Mouse (Mus musculus): ENCODE results near the gene Fcgr1. TPM values are rescaled to one million over a fixed set of nuclear protein-coding genes. Genes with fewer than 3 reads are reported as not detected.
"Not testable (repeated sequence)": the region's sequence is repeated elsewhere in the genome, so short reads cannot be mapped to it uniquely, and the experiment has no call there.

The Fcgr1 gene
- polyA plus RNA-seq, 1 experiment from 2014 or later, result 1.6 TPM

GRCm38 (mm10) chr3:96322609-96323008, 28.8 kb upstream of the Fcgr1 start:
- WGBS, result 10% methylated on average over 10 of the region's 10 CpGs
- Histone ChIP-seq H3K9me3 (no peaks in the 10 kb centered on the region), H3K4me3 (no peak overlapping the region), H3K27me3 (peaks cover 31% of the 10 kb centered on the region), H3K36me3 (no peaks in the 10 kb centered on the region), H3K4me1 (peaks cover 2% of the 10 kb centered on the region; the same call in 1 of the 2 replicates), H3K4me2 (replicated peaks) (no peak overlapping the region), H3K27ac (no peak overlapping the region), H3K9ac (no peak overlapping the region)
- no peak for ATAC-seq (ENCODE audit: insufficient number of reproducible peaks, insufficient read depth, low FRiP score, low TSS enrichment)

- ATAC-seq (ENCODE audit: insufficient number of reproducible peaks, insufficient read depth, low FRiP score, low TSS enrichment), result no peak
- no peaks in the 10 kb centered on the region for H3K9me3 ChIP-seq
- H3K9ac ChIP-seq, result no peak overlapping the region
- H3K27ac ChIP-seq, result no peak overlapping the region
- no peak overlapping the region for H3K4me2 ChIP-seq (replicated peaks)
- no peaks in the 10 kb centered on the region for H3K36me3 ChIP-seq
- no peak overlapping the region for H3K4me3 ChIP-seq
- peaks cover 27% of the 10 kb centered on the region for H3K27me3 ChIP-seq
- WGBS, result 8% methylated on average over 15 of the region's 15 CpGs
- no peaks in the 10 kb centered on the region for H3K4me1 ChIP-seq
Observed at GRCm38 (mm10) chr3:96321891-96322290, 28.1 kb upstream of the Fcgr1 start.

- peaks cover 14% of the 10 kb centered on the region; the same call in 1 of the 2 replicates for H3K27me3 ChIP-seq
- H3K36me3 ChIP-seq; H3K4me1 ChIP-seq; H3K9ac ChIP-seq; H3K4me2 ChIP-seq (replicated peaks); ATAC-seq (ENCODE audit: insufficient number of reproducible peaks, insufficient read depth, low FRiP score, low TSS enrichment); H3K4me3 ChIP-seq; H3K9me3 ChIP-seq; H3K27ac ChIP-seq: not testable (repeated sequence)
- WGBS, result 95% methylated on average over 13 of the region's 13 CpGs
Observed at GRCm38 (mm10) chr3:96320003-96320402, 26.2 kb upstream of the Fcgr1 start.

- Histone ChIP-seq H3K4me2 (replicated peaks) (no peak overlapping the region), H3K27me3 (no peaks in the 10 kb centered on the region), H3K9me3 (no peaks in the 10 kb centered on the region), H3K4me1 (no peaks in the 10 kb centered on the region), H3K27ac (no peak overlapping the region), H3K9ac (no peak overlapping the region), H3K36me3 (no peaks in the 10 kb centered on the region), H3K4me3 (no peak overlapping the region)
- 64% methylated on average over 8 of the region's 8 CpGs for WGBS
- no peak for ATAC-seq (ENCODE audit: insufficient number of reproducible peaks, insufficient read depth, low FRiP score, low TSS enrichment)
Observed at GRCm38 (mm10) chr3:96312341-96313098, 18.8 kb upstream of the Fcgr1 start.

GRCm38 (mm10) chr3:96309441-96309840, 15.7 kb upstream of the Fcgr1 start:
- WGBS, result 56% methylated on average over 3 of the region's 3 CpGs
- H3K9me3 ChIP-seq, result no peaks in the 10 kb centered on the region
- H3K4me3 ChIP-seq, result no peak overlapping the region
- H3K27me3 ChIP-seq, result no peaks in the 10 kb centered on the region
- no peak overlapping the region for H3K9ac ChIP-seq
- no peaks in the 10 kb centered on the region for H3K36me3 ChIP-seq
- no peak overlapping the region for H3K27ac ChIP-seq
- no peak overlapping the region for H3K4me2 ChIP-seq (replicated peaks)
- no peaks in the 10 kb centered on the region for H3K4me1 ChIP-seq
- ATAC-seq (ENCODE audit: insufficient number of reproducible peaks, insufficient read depth, low FRiP score, low TSS enrichment), result no peak

GRCm38 (mm10) chr3:96306506-96306905, 12.7 kb upstream of the Fcgr1 start:
- no peaks in the 10 kb centered on the region for H3K4me1 ChIP-seq
- no peaks in the 10 kb centered on the region for H3K27me3 ChIP-seq
- no peak overlapping the region for H3K27ac ChIP-seq
- H3K4me3 ChIP-seq, result no peak overlapping the region
- no peak overlapping the region for H3K4me2 ChIP-seq (replicated peaks)
- H3K9me3 ChIP-seq, result no peaks in the 10 kb centered on the region
- WGBS, result 76% methylated on average over 9 of the region's 9 CpGs
- ATAC-seq (ENCODE audit: insufficient number of reproducible peaks, insufficient read depth, low FRiP score, low TSS enrichment), result no peak
- no peaks in the 10 kb centered on the region for H3K36me3 ChIP-seq
- no peak overlapping the region for H3K9ac ChIP-seq

- H3K9ac ChIP-seq, result no peak overlapping the region
- no peak overlapping the region for H3K4me2 ChIP-seq (replicated peaks)
- H3K27ac ChIP-seq, result no peak overlapping the region
- ATAC-seq (ENCODE audit: insufficient number of reproducible peaks, insufficient read depth, low FRiP score, low TSS enrichment), result no peak
- H3K4me1 ChIP-seq, result no peaks in the 10 kb centered on the region
- no peaks in the 10 kb centered on the region for H3K27me3 ChIP-seq
- no peak overlapping the region for H3K4me3 ChIP-seq
- 81% methylated on average over 5 of the region's 5 CpGs for WGBS
- H3K36me3 ChIP-seq, result no peaks in the 10 kb centered on the region
- H3K9me3 ChIP-seq, result no peaks in the 10 kb centered on the region
Observed at GRCm38 (mm10) chr3:96302076-96302475, 8.3 kb upstream of the Fcgr1 start.

GRCm38 (mm10) chr3:96300706-96301529, 7.1 kb upstream of the Fcgr1 start:
- peak overlapping the region; percentile 5 for H3K4me2 ChIP-seq (replicated peaks)
- H3K27ac ChIP-seq, result no peak overlapping the region
- ATAC-seq (ENCODE audit: insufficient number of reproducible peaks, insufficient read depth, low FRiP score, low TSS enrichment), result no peak
- WGBS, result 74% methylated on average over 26 of the region's 26 CpGs
- no peaks in the 10 kb centered on the region for H3K36me3 ChIP-seq
- no peaks in the 10 kb centered on the region for H3K27me3 ChIP-seq
- H3K4me3 ChIP-seq, result peak overlapping the region; percentile 3; the same call in 1 of the 2 replicates
- no peak overlapping the region for H3K9ac ChIP-seq
- H3K9me3 ChIP-seq, result no peaks in the 10 kb centered on the region; the same call in 1 of the 2 replicates
- H3K4me1 ChIP-seq, result no peaks in the 10 kb centered on the region

GRCm38 (mm10) chr3:96299562-96299961, 5.8 kb upstream of the Fcgr1 start:
- Histone ChIP-seq H3K36me3 (no peaks in the 10 kb centered on the region), H3K27me3 (no peaks in the 10 kb centered on the region), H3K27ac (no peak overlapping the region), H3K4me2 (replicated peaks) (no peak overlapping the region), H3K4me3 (no peak overlapping the region), H3K4me1 (no peaks in the 10 kb centered on the region), H3K9me3 (no peaks in the 10 kb centered on the region; the same call in 1 of the 2 replicates), H3K9ac (no peak overlapping the region)
- no peak for ATAC-seq (ENCODE audit: insufficient number of reproducible peaks, insufficient read depth, low FRiP score, low TSS enrichment)
- WGBS, result 99% methylated on average over 2 of the region's 2 CpGs

GRCm38 (mm10) chr3:96298360-96298759, 4.6 kb upstream of the Fcgr1 start:
- Histone ChIP-seq H3K27ac (no peak overlapping the region), H3K9me3 (no peaks in the 10 kb centered on the region; the same call in 1 of the 2 replicates), H3K4me3 (no peak overlapping the region), H3K27me3 (no peaks in the 10 kb centered on the region), H3K36me3 (no peaks in the 10 kb centered on the region), H3K9ac (no peak overlapping the region), H3K4me2 (replicated peaks) (no peak overlapping the region), H3K4me1 (no peaks in the 10 kb centered on the region)
- ATAC-seq (ENCODE audit: insufficient number of reproducible peaks, insufficient read depth, low FRiP score, low TSS enrichment), result no peak
- WGBS, result 87% methylated on average over 4 of the region's 4 CpGs

GRCm38 (mm10) chr3:96293368-96293767, 401 bp downstream of the Fcgr1 start:
- H3K36me3 ChIP-seq, result no peaks in the 10 kb centered on the region
- H3K27me3 ChIP-seq, result no peaks in the 10 kb centered on the region
- ATAC-seq (ENCODE audit: insufficient number of reproducible peaks, insufficient read depth, low FRiP score, low TSS enrichment), result no peak
- no peak overlapping the region for H3K27ac ChIP-seq
- no peaks in the 10 kb centered on the region; the same call in 1 of the 2 replicates for H3K9me3 ChIP-seq
- WGBS, result 32% methylated on average over 5 of the region's 5 CpGs
- H3K9ac ChIP-seq, result no peak overlapping the region
- no peak overlapping the region for H3K4me3 ChIP-seq
- no peak overlapping the region for H3K4me2 ChIP-seq (replicated peaks)
- no peaks in the 10 kb centered on the region for H3K4me1 ChIP-seq

GRCm38 (mm10) chr3:96292641-96293040, 1.1 kb downstream of the Fcgr1 start:
- Histone ChIP-seq H3K27ac (no peak overlapping the region), H3K4me2 (replicated peaks) (no peak overlapping the region), H3K36me3 (no peaks in the 10 kb centered on the region), H3K4me3 (no peak overlapping the region), H3K4me1 (no peaks in the 10 kb centered on the region), H3K9ac (no peak overlapping the region), H3K27me3 (no peaks in the 10 kb centered on the region), H3K9me3 (no peaks in the 10 kb centered on the region; the same call in 1 of the 2 replicates)
- WGBS, result 51% methylated on average over 6 of the region's 6 CpGs
- ATAC-seq (ENCODE audit: insufficient number of reproducible peaks, insufficient read depth, low FRiP score, low TSS enrichment), result no peak
